Mouse (Mus musculus) layer of hippocampus, adult 11-12 months (tissue): ENCODE data around the gene Parva.

ENCODE experiments used
- DNase-seq: peaks from one replicate; pipeline ENCODE4 v3.0.0; 2022; ENCODE audit warnings: low spot score

Gene Parva

DNA sequence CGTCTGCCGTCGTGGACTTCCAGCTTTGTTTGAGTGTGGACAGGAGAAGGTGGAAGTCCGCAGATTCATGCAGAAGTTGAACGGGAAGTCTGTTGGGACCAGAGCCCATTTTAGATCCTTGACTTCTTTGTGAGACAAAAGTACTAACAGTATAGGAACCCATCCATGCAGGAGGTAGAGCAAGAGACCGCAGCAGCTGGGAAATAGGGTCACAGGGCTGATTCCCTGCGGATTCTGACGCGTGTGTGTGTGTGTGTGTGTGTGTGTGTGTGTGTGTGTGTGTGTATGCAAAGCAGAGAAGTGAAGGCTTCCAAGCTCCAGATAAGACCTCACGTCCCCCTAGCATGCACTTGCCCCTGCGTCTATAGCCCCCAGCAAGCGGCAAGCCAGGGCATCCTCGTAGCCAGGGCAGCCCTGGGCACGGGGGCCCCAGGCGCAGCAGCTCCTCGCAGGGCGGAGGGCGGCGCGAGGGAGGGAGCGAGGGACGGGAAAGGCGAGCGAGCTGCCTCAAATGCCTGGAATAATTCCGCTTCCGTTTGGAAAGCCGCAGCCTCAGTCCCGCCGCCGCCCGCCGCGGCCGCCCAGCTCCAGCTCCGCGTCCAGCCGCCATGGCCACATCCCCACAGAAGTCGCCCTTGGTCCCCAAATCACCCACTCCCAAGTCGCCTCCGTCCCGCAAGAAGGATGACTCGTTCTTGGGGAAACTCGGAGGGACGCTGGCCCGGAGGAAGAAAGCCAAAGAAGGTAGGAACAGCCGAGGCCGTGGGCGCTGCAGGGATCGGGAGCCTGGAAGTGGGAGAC is at the start of gene Parva:
Gene Parva (plus strand): TSS at position 149 of the 801 bp plus-strand sequence.
- DNase-seq, result peak; percentile 18

DNA sequence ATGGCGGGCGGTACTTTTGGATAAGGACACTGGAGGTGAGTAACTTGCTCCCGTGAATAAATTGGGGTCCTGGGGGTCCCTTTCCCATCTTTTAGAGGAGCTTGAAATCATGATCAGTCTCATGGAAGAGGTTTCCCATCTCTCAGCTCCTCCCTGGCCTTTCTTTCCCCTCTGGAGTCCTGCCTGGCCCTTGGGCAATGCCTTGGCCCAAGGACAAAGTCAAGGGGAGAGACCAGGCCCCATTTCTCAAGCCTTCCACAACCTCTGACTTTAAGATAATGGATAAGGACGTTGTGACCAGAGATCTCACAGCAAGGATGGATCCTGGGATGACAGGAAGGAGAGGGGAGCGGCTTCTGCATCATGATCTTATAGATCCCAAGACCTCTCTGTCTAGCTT is 49.2 kb upstream of the Parva start:
- DNase-seq, result no peak

DNA sequence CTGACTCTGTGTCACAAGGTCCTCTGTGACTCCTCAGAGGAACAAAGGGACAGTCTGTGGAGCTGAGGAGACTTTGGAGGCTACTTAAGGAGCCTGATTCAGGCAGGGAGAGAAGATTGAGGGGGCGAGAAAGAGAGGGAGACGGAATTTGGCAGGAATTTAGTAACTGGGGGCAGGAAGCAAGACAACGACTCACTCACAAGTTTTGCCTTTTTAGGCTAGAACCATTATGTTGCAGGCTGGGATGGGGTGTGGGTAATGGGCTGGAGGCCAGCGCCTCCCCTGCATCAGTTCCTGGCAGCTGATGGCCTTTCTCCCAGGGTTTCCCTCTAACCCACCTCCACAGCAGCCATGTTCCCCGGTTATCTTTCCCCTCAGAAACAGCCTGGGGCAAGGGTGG is 48.8 kb upstream of the Parva start:
- DNase-seq, result peak; percentile 64

DNA sequence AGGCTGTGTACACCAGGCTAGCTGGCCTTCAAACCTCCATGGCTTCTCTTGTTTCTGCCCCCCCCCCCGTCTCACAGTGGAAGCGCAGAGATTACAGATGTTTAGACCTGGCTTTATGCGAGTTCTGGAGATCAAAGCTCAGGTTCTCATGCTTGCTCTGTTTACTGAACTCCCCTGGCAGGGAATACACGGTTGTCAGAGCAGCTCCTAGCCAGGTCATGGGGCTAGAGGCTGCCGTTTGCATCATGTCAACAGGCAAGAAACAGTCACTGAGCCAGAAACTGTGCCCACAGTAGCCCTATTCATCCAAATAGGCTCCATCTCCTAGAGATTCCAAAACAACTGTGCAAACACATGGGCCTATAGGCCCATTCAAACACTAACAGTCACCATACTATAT is 40.8 kb upstream of the Parva start:
- DNase-seq, result no peak

DNA sequence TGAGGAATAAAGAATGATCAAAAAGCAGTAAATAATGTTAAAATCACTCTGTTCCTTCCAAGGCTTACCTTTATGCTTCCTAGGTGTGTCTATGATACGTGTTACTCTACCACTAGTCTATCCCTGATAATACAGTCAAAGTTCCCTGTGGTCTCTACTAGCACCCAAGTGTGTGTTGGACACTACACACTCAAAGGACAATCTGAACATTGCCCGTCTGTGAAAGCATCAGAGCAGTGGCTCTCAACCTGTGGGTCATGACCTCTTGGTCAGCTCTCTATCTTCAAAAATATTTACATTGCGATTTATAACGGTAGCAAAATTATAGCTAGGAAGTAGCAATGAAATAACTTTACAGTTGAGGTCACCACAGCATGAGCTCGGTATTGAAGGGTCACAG is 39.4 kb upstream of the Parva start:
- no peak for DNase-seq

DNA sequence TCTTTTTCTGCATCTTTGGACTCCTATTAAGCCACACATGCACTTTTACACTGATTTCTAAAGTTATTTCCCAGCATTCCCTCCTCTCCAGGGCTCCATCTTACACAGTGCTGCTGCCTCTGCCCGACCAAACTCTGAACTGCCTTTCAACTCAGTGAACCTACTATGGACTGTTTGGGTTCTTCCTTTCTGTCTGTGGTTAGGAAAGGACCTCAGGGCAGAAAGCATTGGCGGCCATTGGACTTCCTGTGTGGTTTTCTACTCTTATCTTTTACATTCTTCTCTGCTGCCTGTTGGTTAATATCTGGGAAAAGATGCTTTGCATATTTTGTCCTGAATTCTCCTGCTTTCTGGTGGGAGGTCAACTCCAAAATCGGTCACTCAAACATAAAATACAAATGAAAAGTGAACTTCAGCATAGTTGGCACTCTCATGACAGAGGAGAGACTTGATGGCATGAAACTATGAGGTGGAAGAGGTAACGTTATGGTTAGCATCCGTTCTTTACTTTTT is 38.9 kb upstream of the Parva start:
- no peak for DNase-seq

DNA sequence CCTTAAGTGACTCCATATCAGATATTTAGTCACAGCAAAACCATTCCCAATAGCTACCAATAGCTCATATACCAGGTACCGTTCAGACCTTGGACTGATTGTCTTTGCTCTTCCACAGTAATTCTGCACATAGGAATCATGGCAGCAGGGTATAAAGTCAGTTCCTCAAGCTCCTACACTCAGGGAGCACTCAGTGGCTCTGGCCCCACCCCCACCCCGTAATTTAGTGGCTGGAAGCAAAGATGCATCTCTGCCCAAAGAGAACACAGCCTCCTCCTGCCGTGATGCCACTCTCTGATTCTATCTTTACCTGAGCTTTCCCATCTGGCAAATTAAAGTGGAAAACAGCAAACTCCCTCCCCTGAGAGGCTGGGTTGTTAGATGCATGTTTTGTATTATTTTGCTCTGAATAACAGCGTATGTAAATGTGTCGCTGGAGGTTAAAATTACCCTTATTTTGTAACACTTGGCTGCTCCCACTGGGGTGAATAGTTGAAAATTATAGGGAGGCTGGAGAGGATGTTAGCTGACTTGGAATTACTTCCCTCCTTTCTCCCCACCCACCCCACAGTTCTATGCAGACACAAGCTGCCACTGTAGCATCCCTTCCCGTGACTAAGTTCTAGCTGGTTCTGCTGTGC is 37.6 kb upstream of the Parva start:
- DNase-seq, result no peak

DNA sequence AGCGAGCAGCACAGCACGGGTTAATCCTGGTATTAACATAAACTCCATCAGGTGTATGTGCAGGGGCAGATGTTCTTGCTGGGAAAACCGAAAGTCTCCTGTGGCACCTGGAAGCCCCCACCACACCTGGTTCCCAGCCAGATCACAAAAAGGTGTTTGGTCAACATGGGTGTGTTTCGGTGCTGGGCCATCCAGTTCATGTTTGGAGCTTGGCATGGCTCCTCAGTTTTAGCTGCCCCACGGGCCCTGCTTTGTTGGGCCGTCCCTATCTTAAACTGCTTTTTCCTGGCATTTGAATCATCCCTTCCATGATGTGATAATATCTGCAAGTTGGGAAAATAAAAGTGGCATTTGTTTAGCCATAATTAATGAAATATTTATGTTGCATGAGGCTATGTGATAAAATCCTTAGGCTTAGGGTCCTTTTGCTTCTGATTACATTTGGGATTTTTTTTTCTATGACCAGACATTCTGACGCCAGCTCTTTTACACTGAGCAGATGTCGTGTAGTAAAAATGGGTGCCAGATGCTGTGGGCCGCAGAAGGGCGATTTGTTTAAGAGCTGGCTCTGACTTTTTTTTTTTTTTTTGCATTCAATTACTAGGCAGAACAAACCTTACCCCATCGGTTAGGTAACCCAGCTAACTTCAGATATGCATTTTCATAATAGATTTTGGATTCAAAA is 36.9 kb upstream of the Parva start:
- no peak for DNase-seq

DNA sequence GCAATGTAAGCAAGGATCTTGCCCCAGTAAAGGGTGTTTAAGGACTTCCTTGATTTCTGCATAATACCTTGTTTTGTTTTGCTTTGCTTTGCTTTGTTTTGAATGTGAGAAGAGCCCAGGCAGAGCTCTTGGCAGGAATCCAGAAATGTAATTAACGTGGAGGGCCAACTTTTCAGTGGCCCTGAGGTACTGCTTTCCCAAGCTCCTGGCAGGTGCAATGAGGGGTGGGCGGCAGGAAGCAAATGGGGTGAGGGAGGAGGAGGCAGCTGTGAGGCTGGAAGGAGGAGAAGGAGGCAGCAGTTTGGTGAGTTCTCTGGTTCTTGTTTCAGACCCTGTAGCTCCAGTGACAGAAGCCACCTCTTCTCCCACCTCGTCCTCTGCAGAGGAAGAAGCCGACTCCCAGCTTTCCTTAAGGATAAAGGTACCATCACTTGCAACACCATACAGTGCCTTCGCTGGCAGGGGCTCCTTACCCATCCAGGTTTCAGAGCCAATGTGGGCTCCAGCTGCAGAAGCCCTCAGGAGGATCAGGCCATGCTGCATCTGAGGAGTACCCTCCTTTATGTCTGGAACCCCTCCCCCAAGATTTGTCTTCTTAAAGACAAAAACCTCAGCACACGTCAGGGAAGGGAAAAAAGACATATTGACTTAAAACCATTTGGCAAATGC is 36.2 kb upstream of the Parva start:
- no peak for DNase-seq

DNA sequence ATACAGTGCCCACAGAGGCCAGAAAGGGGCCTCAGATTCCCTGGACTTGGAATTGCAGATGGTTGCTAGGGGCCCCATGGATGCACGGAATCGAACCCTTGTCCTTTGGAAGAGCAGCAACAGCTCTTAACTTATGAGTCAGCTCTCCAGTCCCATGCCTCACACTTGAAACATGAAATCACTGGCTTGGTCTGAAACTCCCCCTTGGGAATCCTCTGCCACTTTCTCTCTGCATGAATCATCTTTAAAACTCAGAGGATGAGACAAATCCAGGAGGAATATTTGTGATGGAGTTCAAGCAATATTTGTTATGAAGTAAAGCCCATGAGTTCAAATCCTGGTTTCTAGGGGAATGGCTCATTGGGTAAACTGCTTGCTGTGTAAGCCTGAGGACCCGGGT is 29.5 kb upstream of the Parva start:
- no peak for DNase-seq

DNA sequence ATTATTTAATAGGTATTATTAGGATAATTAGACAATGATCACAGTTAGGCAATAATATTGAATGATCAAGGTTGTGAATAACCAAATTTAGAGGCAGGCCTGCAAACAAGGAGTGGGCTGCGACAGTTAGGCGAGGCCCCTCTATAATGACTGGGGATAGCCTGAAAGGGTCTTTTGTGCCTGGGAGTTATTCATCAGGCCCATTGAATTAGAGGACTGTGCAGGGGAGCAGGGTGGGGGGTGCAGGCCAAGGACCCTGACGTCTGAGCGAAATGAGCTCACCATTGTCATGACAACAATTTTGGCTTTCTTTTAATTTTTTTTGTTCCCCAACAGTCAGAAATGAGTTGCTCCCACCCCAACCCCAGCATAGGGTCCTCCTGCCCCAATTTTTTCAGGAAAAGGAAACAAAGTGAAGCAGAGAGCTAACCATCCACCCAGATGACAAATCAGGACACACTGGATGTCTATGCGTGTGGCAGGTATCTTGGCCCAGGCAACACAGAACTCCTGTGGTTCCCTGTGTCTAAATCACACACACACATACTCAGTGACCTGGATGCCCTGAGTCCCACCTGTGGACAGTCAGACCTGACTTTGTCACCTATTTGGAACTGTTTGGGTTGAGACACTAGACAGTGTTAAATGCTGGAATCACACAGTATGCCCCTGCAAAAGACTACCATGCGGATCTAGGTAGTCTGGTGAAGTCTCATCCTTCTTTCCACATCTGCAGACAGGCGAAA is 27.7 kb upstream of the Parva start:
- no peak for DNase-seq

DNA sequence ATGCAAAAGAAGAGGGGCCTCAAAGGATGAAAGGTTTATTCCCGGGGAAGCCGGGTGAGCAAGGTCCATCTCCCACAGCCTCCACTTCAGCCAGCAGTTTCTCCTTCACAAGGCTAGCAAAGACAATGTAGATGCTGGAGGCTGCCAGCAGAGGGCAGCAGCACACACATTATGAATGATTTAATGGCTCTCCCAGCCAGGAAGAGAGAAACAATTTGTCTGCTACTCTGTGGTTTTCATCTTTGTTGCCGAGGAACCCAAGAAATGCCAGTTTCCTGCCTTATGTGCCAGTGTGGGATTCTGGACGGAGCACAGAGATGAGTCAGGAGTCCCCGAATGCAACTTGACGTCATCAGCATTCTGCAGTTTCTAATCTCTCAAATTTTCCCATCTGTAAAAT is 27.1 kb upstream of the Parva start:
- peak; percentile 57 for DNase-seq

DNA sequence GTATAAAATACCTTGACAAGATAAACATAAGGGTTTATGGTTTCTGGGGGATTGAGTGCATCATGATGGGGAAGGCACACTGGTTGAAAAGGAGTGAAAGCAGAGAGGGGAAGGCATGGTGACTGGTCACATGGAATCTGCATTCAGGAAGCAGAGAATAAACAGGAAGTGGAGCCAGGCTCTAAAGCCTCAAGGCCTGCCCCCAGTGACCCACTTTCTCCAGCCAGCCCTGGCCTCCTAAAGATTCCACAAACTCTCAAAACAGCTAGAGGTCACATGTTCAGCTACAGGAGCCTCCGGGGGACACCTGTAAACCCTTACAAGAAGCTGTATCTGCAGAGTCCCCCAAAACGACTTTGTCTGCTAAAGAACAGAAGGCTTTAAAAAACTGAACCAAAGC is 22.2 kb upstream of the Parva start:
- DNase-seq, result no peak

DNA sequence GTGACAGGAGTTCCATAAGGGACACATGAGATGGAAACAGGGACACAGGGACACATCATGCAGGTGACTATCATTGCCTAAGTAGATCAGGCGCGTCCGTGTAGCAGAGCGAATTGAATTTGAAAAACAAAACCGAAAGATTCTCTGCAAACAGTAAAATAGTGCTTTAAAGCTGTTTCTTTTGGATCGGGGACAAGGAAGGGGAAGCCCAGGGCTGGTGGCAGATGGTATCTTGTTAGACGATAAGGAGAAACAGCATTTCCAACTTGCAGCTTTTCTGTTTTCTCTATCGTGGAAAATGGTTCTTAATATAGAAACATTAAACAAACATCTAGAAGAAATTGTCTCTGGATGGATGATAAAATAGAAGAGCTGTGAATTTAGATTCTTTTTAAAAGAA is 21.7 kb upstream of the Parva start:
- peak; percentile 42 for DNase-seq

DNA sequence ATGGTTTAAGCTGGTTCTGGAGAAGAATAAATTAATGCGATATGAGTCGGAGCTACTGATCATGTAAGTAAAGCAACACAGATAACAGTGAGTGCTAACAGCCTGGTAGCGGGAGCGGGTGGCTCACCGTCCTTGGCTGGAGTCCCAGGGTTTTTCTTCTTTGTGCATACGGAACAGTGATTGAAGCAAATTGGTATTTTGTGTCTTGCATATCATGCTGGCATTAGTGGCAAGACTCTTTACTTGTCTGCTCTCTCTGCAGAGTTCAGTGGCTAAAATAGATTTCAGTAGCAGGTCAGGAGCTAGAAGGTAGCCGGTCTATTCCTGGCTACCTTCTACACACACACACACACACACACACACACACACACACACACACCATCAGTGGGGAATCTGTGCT is 19.7 kb upstream of the Parva start:
- DNase-seq, result peak; percentile 55

DNA sequence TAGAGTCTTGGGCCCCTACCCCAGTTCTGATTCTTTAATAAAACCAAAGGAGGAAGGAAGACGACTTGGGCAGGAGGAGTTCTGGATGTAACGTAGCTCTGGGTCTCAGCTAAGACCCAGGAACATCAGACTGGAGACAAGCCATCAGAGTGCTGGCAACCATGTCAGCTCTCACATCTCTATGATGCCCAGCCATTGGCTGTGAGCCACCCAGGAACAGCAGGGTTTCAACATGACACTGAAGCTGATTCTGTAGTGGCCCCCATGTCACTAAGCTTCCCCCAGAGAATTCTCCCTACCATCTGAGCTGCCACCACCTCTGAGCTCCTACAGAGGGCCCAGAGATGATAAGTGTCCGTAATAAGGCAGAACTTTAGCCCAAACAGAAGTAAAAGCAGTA is 17.3 kb upstream of the Parva start:
- DNase-seq, result no peak

DNA sequence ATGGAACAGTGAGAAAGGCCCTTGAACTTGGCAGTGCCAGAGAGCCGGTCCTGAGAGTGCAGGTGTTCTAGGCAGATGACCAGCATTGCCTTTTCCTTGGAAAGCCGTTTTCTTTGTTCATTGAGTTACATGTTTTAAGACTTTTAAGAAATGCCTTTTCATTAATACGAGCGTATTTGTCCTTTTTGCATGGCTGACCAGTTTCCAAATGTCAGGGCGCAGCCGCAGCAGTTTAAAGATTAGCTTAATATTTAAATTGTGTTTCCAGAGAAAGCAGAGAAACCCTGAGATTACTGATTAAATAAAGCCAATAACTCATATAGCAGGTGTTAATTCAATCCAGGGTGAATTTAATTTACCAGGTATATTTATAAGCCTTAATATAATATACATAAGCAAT is 14.0 kb upstream of the Parva start:
- DNase-seq, result no peak

DNA sequence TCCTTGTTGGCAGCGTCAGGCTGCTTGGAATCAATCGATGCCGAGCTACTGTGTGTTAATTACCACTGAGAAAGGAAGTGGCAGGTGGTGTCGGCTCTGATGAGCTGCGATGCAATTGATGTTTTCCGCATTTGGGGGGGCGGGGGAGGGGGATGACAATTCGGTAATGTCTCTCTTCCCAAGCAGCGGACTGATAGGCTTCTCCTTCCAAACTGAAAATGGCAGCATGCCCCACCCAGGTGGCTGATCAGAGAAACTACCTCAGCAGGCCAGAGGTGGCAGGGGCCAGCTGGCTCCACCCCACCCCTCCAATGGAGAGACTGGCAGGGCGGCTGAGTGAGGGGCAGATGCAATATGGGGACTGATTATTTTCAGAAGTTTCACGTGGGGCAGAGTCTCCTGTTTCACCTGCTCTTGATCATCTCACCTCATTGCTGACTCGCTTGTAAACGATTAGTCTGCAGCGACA is 11.2 kb upstream of the Parva start:
- DNase-seq, result no peak

DNA sequence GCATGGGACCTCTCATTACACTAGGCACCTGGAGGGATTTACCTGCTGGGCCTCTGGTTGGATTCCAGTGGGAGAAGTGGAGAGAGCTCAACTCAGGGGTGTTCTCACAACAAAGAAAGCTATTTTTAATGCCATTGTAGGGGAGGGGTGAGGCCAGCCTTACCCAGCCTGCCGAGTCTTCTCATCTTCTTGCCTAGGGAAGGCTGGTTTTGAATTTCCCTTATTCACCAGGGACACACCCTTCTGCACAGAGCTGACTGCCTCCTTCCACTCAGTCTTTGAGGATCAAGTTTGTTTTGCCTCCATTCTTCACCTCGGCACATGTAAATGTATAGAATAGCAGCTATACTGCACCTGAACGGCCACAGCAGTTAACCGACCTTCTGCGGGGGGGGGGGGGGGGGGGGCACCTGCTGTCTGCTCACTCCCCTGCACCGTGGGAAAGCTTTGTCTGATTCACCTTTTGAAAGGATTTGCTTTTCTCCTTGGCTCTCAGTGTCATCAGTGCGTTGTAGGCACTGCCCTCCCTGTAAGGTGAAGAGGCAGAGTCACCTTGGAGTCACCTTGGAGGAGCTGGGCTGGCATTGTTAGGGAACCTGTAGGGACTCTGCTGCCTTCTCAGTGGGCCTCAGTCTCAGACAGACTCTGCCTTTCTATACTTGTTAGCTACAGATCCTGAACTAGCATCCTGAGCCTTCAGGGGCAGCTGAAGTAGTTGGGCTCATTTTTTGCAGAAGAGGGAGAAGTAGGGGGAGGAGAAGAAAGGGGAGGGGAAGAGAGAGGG is 10.4 kb upstream of the Parva start:
- no peak for DNase-seq

DNA sequence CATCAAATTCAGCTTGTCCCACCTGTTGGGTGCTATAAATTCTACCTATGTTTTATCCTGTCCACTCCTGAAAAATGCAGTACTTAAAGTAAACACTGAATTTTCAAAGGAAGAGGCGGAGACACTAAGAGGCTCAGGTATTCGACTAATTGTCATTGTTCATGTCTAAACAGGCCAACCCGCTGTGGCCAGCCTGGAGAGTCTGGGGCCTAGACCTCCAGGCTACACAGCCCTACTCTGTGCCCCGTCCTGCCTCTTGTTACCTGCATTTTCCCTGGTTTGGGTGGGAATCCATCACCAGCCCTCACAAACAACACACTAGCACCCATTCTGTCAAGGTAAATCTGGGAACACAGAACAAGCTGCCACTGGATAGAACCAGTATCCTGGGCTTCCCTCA is 9.7 kb upstream of the Parva start:
- DNase-seq, result no peak

DNA sequence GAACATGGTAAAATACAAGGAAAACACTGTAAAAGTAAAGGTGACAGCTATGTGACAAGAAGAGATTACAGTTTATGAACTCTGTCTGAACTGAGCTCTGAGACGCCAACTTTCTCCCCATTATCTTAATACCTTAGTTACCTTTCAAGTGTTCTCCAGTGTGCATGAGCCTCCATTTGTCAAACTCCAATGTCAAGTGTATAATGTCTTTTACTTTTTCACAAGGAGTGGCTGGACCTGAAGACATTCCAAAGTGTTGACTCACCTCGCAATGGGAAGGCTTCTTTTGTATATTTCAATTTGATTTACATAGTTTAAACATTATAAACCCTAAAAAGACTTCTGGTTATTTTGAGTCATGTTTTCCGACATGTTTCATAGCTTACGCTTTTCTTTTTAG is 3.9 kb upstream of the Parva start:
- DNase-seq, result no peak
